Mouse (Mus musculus): ENCODE measurements around the gene Jmjd1c. TPM values are rescaled to one million over a fixed set of nuclear protein-coding genes. Genes with fewer than 3 reads are reported as not detected.

Jmjd1c gene
- total RNA-seq, 2 experiments from 2014 or later, result 19.8 to 33.5 TPM

DNA sequence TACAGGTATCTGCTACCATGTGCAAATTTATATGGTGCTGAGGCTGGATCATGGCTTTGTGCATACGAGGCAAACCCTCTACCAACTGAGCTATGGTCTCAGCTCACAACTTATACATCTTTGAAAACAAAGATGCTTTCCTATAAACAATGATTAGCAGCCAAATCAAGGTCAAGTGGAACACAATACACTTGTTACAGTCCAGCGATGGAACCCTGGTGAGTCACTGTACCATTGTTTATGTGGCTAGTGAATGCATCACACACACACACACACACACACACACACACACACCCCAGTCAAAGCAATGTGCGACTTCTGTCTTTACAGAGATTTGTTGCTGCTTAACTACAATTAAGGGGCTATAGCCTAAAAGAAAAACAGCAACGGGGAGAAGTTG is 24.5 kb upstream of the Jmjd1c start:
- ATAC-seq (replicated peaks; ENCODE audit: low FRiP score, poor library complexity, severe bottlenecking), result no peak

GRCm38 (mm10) chr10:67071884-67072283 is 24.0 kb upstream of the Jmjd1c start:
- no peak for ATAC-seq (replicated peaks; ENCODE audit: low FRiP score, poor library complexity, severe bottlenecking)

DNA sequence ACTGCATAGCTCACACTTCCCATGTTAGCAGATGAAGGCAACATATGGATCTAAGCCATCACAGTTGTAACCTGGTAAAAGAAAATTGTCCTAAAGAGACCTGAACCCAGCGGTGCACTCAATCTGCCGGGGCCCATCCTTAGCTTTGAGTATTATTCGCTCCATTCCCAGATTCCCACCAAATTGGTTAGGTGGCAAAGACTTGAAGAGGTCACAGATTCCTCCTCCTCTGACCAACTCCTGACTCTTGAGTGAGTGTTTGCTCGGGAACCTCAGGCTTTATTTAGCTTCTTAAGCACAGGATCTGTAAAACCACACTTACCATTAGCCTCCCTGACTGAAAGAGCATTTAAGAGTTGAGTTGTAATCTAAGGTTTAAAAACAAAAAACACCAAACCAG is 23.3 kb upstream of the Jmjd1c start:
- no peak for ATAC-seq (replicated peaks; ENCODE audit: low FRiP score, poor library complexity, severe bottlenecking)

DNA sequence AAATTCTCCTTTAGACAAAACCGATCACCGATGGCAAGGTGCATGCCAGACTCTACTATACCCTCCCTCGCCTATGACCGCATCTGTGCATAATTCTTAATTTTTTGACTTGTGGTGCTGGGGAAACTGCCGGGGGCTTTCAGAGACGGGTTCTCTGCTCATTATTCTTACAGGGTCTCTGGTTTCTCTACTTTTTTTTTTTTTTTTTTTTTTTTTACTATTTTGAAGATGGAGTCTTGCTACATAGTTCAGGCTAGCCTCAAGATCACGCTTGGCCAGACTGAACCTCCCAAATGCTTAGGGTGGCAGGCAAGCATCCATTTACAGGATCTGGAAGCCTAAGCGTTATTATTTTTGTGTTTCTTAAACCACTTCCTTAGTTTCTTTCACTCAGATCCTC is 22.3 kb upstream of the Jmjd1c start:
- ATAC-seq (replicated peaks; ENCODE audit: low FRiP score, poor library complexity, severe bottlenecking), result no peak

- no peak for ATAC-seq (replicated peaks; ENCODE audit: low FRiP score, poor library complexity, severe bottlenecking)
Measured at GRCm38 (mm10) chr10:67075931-67076878, 19.7 kb upstream of the Jmjd1c start.

DNA sequence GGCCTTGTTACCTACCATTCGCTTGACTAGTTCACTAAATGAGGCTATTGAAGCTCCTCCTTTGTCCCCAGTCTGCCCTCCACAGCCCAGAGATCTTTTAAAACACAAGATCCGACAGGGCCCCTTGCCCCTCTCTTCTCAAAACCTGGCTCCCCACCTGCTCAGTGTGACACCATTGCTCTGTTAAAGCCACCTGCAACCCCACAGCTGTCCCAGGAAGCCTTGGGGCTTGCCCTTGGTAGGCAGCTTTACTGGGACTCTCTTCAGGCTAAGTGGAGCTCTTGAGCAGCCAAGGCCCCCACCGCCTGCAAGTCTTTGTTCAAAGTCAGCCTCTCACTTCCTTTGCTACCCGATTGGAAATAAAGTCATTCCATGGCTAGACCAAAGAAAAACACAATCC is 16.9 kb upstream of the Jmjd1c start:
- no peak for ATAC-seq (replicated peaks; ENCODE audit: low FRiP score, poor library complexity, severe bottlenecking)

GRCm38 (mm10) chr10:67081206-67082007 is 14.5 kb upstream of the Jmjd1c start:
- no peak for ATAC-seq (replicated peaks; ENCODE audit: low FRiP score, poor library complexity, severe bottlenecking)

DNA sequence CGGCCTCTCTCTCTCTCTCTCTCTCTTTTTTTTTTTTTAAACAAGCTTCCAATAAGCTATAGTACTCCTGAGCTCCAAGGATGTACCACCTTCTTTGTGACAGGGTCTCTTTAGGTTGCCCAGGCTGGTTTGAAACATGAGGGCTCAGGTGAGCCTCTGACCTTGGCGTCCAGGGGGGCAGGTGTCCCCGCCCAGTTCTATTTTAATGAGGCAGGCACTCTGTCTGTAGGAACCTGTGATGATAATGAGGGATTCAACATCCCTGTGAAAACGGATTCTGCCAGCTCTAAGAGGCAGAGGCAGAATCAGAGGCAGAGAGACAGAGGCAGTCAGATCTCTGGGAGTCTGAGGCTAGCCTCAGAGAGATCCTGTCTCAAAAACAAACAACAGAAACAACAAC is 13.4 kb upstream of the Jmjd1c start:
- ATAC-seq (replicated peaks; ENCODE audit: low FRiP score, poor library complexity, severe bottlenecking), result no peak

DNA sequence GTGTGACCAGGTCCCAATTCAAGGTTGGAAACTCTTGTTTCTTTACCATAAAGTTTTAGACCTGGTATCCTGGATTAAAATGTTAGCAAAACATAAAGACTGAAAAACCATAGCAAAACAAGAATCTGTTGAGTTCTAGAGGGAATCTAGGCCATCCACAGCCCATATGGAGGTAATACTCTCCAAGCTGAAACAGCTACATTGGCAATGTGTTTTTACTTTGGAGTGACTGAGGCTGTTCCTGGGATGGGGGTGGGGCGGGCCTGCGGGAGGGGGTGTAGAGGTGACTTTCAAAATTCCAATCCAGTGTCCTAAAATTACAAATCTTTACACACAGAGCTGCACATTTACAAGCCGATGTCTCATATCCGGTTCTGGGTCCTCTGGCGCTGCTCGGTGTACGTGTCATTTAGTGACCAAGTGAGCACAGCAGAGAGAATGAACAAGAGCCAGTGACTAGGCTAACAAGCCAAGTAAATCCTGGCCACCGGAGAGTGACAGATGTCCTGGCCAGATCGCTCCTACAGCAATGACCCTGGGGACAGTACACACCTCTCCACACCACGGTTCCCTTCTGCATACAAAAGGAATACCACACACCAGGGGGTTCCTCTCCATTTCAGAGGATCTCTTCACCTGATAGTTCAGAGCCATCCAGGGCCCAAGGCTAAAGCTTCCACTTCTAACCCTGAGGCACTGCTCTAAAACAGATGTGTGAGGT is 12.3 kb upstream of the Jmjd1c start:
- no peak for ATAC-seq (replicated peaks; ENCODE audit: low FRiP score, poor library complexity, severe bottlenecking)

GRCm38 (mm10) chr10:67085124-67085523 is 10.8 kb upstream of the Jmjd1c start:
- no peak for ATAC-seq (replicated peaks; ENCODE audit: low FRiP score, poor library complexity, severe bottlenecking)

- no peak for ATAC-seq (replicated peaks; ENCODE audit: low FRiP score, poor library complexity, severe bottlenecking)
Measured at GRCm38 (mm10) chr10:67085916-67086315, 10.0 kb upstream of the Jmjd1c start.

DNA sequence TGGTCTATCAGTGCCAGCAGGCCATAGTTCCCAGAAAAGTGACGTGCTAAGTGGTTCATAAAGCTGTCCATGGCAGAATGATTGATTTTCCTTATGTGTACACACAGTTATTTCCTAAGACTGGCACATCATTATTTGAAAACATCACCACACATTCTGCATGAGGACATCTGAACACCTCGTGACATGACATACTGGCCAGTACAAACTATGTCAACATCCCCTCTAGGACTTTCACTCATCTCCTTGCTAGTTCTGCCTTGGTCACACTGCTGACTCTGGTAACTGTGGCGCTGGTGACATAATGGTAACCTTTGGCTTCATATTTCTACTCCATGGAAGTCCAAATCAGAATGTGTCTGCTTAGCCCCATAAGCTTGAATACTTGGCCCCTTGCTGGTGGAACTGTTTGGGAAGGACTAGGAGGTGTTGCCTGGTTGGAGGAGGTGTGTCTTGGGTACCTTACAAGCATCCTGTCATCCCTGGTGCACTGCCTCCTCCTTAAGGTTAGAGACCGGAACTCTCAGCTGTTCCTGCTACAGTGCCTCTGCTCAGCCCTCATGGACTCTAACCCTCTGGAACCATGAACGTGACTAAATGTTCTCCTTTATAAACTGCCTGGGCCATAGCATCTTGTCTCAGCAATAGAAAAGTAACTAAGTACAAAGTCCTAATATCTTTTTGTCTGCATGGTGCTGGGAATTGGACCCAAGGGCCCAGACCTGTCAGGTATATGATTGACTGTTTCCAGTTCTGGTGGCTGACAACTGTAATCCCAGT is 8.3 kb upstream of the Jmjd1c start:
- no peak for ATAC-seq (replicated peaks; ENCODE audit: low FRiP score, poor library complexity, severe bottlenecking)

DNA sequence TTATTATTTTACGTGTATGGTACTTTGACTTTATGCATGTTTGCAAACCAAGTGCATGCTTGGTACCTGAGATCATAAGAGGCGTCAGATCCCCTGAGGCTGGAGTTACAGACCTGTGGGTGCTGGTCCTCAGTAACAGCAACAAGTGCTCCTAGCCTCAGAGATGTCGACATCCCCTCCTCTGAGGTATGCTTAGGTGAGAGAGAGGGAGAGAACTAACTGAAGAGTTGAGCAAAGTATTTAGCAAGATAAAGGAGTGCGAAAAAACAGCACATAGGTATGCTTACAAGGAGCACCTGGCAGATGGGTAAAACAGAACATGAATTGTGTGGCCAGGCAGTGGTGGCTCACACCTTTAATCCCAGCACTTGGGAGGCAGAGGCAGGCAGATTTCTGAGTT is 5.3 kb upstream of the Jmjd1c start:
- ATAC-seq (replicated peaks; ENCODE audit: low FRiP score, poor library complexity, severe bottlenecking), result no peak

DNA sequence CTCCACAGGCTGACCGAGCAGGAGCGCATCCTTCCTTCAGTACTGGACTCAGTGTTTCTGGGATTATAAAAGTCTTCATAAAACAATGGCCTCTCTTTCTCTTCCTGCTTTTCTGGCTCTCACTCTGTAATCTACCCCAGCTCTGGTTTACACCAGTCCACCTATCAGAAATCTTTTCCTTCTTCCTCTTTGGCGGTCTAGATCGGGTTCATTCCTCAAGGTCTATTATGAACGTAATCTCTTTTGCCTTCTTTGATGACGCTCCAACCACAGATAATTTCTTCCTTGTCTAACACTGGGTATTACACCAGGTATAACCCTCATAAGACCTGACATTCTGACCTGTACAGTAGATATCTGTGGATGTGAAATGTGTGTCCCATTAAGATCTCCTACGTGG is 1.0 kb upstream of the Jmjd1c start:
- no peak for ATAC-seq (replicated peaks; ENCODE audit: low FRiP score, poor library complexity, severe bottlenecking)

DNA sequence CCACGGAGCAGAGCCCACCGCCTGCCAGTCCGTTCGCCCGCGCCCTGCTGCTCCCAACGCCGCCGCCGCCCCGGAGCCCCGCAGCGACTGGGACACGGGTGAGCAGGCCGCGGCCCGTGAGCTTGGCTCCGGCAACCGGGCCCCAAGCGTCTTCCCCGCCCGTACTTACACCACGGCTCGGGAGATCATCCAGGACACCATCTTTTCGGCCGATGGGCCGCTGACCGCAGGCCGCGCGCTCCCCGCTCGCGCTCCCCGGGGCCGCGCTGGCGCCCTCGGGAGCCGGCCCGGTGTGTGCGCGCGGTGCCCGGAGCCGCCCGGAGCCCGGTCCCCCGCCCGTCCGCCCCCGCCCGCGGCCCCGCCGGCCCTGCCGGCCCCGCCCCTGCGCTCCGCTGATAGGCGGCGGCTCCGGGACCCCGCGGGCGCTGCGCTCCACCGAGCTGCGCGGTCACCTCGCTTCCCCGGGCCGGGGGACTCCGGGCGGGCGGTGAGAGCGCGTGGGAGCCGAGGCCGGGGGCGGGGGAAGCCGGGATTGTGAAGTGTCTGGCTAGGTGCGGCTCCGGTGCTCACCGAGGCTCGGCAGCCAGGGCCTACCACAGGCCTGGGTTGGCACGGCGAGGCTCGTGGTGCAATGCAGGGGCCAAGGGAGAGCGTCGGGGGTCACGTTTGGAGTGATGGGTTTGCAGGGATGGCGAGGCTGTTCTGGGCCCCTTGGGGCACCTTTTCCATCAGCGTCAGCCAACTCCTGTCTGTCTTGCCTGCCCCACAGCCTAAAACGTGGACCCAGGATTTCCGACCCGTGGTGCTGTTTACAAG is 904 bp downstream of the Jmjd1c start, which contains the start of gene Reep3:
Reep3 (minus strand) TSS at position 325 of the 816 bp plus-strand sequence.
- ATAC-seq (replicated peaks; ENCODE audit: low FRiP score, poor library complexity, severe bottlenecking), result peak; percentile 49; the same call in 1 of the 2 replicates

- ATAC-seq (replicated peaks; ENCODE audit: low FRiP score, poor library complexity, severe bottlenecking), result no peak
Measured at GRCm38 (mm10) chr10:67097437-67098150, 1.7 kb downstream of the Jmjd1c start.

DNA sequence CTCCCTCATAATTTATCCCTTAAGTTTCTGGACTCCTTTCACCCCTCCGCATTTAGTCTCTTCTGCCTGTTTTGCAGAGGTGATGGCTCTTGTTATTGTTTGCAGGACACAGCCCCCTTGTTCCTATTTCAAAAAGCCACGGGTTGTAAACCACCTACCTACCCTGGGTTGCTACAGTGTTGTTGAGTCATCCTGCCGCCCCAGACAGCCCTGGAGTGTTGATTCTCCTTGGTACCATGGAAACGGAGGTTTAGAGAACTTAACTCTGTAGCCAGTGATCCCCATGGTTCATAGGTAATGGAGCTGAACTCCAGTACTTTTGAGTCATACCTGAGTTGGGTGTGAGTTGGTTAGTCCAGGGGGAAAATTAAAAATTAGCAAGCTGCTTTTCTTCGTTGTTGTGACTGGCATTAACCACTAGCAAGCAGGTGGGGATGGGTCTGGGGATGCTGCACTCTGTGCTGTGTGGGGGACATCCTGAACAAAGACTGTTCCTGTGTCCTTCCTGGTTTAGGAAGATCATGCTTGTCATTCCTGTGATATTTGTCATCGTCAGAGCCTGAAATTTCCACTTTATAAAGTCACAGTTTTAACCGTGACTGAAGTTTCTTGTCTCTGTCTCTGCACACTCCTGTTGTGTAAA is 2.6 kb downstream of the Jmjd1c start:
- ATAC-seq (replicated peaks; ENCODE audit: low FRiP score, poor library complexity, severe bottlenecking), result no peak
